Mouse (Mus musculus) liver, embryonic 13.5 days (tissue): ENCODE measurements around the gene Col23a1. TPM values are rescaled to one million over a fixed set of nuclear protein-coding genes. Genes with fewer than 3 reads are reported as not detected.
A peak's percentile ranks its signal among the peaks of the same experiment; 100 is the strongest.

Experiments used
- ATAC-seq: fragments of 200-750 bp; cut with Nextera tagmentation; 2 replicates; pipeline ENCODE4 v1.8.0; 2017; ENCODE audit warnings: low read depth, mild to moderate bottlenecking, moderate number of reproducible peaks, moderate library complexity
- DNase-seq: peaks from one replicate; pipeline ENCODE4 v3.0.0; 2022
- H3K27ac ChIP-seq: fragments of 300-500 bp; sonication (generic); 2 replicates; pipeline ENCODE4 v1.5.1; 2015; ENCODE audit warnings: moderate library complexity, mild to moderate bottlenecking, inconsistent platforms
- H3K27me3 ChIP-seq: fragments of 300-500 bp; sonication (generic); 2 replicates; pipeline ENCODE4 v1.6.1; 2015; ENCODE audit warnings: mild to moderate bottlenecking, inconsistent platforms
- H3K36me3 ChIP-seq: fragments of 300-500 bp; sonication (generic); 2 replicates; pipeline ENCODE4 v1.6.1; 2015; ENCODE audit warnings: mild to moderate bottlenecking, inconsistent platforms
- H3K4me1 ChIP-seq: fragments of 300-500 bp; sonication (generic); replicated peaks from 2 replicates; pipeline ENCODE4 v1.6.1; 2015; ENCODE audit warnings: inconsistent platforms
- H3K4me2 ChIP-seq: fragments of 300-500 bp; sonication (generic); 2 replicates; pipeline ENCODE4 v1.6.1; 2015; ENCODE audit warnings: inconsistent platforms, mild to moderate bottlenecking, moderate library complexity
- H3K4me3 ChIP-seq: fragments of 300-500 bp; sonication (generic); replicated peaks from 2 replicates; pipeline ENCODE4 v1.5.1; 2015; ENCODE audit warnings: mild to moderate bottlenecking, inconsistent platforms
- H3K9ac ChIP-seq: fragments of 300-500 bp; sonication (generic); 2 replicates; pipeline ENCODE4 v1.6.1; 2015; ENCODE audit warnings: mild to moderate bottlenecking, inconsistent platforms
- H3K9me3 ChIP-seq: fragments of 300-500 bp; sonication (generic); replicated peaks from 2 replicates; pipeline ENCODE4 v1.6.1; 2016; ENCODE audit warnings: inconsistent platforms
- WGBS: fragments of 180-500 bp; shearing (Covaris S2); methylation state at CpG from one replicate; pipeline ENCODE4 v1.1.7; 2015; ENCODE audit not compliant: insufficient replicate concordance; 5-methylcytosine and 5-hydroxymethylcytosine counted together
- polyA plus RNA-seq: library from polyadenylated mRNA; unstranded; fragments of >200 nt; fragmentation: Nextera tagmentation; extraction: Ambion mirVana; gene quantifications from 2 replicates; pipeline ENCODE4 v1.2.1, GENCODE M21; 2015

The Col23a1 gene
- polyA plus RNA-seq, 1 experiment from 2014 or later: 0.30 TPM

DNA sequence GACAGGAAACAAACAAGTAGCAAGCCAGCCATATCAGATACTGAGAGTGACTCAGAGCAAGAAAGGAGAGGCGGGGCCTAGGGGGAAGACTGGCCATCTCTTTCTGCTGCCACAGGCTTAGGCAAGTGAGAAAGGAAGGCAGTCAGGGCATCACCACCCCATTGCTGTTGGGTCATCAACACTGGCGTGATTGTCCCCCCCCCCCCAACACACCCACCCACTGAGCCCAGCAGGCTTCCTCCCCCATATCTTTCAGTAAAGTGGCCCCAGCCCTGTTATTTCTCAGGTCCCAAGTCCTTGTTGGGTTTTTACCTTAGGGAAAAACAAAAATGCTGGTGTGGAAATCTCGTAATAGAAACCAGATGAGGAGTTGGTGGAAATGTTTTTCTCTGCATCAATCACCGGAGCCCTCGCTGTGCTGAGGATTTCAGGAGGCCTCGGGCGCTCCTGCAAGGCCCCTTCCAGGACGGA lies 195.4 kb downstream of the Col23a1 start:
- WGBS: 56% methylated on average over 8 of the region's 8 CpGs
- H3K4me2 ChIP-seq: no peak overlapping the region
- H3K36me3 ChIP-seq: no peaks in the 10 kb centered on the region
- H3K4me1 ChIP-seq: no peaks in the 10 kb centered on the region
- H3K9ac ChIP-seq: no peak overlapping the region
- DNase-seq: no peak
- no peak overlapping the region for H3K27ac ChIP-seq
- no peak for ATAC-seq
- H3K27me3 ChIP-seq: no peaks in the 10 kb centered on the region
- no peaks in the 10 kb centered on the region for H3K9me3 ChIP-seq
- no peak overlapping the region for H3K4me3 ChIP-seq

DNA sequence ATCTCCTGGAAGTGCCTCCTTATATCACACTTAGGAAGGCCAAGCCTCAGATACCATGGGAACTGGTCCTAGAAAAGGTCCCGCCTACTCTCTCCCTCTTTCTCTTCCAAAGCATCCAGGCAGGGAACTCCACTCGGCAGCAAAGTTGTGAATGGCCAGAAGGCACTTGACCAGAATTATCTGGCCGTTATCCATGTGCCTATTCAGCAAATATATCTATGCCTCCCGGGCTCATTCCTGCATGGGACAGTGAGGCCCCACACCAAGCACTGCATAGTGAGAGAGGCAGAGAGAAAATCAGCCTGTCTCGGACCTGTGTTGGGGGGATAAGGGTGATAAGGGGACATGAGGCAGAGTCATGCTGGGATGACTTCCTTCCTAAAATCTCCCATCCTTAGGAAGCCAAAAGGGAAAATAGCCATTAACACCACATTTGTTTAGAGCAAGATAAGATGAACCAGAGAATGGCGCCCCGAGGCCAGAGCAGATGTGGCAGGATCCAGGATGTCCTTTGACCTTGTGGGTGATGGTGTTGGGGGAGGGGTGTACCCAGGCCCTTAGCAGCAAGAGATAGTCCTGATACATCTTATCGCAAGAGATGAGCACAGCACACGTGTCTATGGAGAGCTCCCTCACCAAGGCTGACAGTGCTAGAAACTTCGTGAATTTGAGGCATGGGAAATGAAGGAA lies 196.2 kb downstream of the Col23a1 start:
- WGBS: 34% methylated on average over 10 of the region's 10 CpGs
- Histone ChIP-seq H3K27me3 (no peaks in the 10 kb centered on the region), H3K4me3 (no peak overlapping the region), H3K27ac (no peak overlapping the region), H3K36me3 (no peaks in the 10 kb centered on the region), H3K4me2 (no peak overlapping the region), H3K4me1 (no peaks in the 10 kb centered on the region), H3K9me3 (no peaks in the 10 kb centered on the region), H3K9ac (no peak overlapping the region)
- no peak for ATAC-seq
- no peak for DNase-seq

DNA sequence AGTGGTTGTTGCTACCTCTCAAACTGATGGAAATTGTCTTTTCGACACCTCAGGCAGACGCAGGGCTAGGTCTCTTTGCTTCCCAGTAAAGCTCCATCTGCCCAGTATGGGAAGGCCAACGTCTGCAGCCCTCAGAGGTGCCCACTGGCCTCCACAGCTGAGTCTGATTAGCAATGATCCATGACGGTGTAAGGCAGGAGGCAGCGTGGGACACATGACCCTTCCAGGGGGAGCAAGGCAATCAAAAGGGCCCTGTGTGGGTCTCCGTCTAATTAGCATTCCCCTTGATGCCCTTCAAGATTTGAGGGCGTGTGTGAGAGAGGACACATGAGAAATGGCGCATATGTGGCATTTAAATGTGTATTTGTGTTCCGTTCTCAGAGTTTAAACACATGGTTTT lies 199.1 kb downstream of the Col23a1 start:
- no peak overlapping the region for H3K9ac ChIP-seq
- DNase-seq: no peak
- 60% methylated on average over 9 of the region's 9 CpGs for WGBS
- H3K4me3 ChIP-seq: no peak overlapping the region
- peaks cover 6% of the 10 kb centered on the region for H3K4me1 ChIP-seq
- no peak overlapping the region for H3K27ac ChIP-seq
- H3K27me3 ChIP-seq: no peaks in the 10 kb centered on the region
- no peaks in the 10 kb centered on the region for H3K9me3 ChIP-seq
- H3K4me2 ChIP-seq: no peak overlapping the region
- no peaks in the 10 kb centered on the region for H3K36me3 ChIP-seq
- ATAC-seq: no peak

DNA sequence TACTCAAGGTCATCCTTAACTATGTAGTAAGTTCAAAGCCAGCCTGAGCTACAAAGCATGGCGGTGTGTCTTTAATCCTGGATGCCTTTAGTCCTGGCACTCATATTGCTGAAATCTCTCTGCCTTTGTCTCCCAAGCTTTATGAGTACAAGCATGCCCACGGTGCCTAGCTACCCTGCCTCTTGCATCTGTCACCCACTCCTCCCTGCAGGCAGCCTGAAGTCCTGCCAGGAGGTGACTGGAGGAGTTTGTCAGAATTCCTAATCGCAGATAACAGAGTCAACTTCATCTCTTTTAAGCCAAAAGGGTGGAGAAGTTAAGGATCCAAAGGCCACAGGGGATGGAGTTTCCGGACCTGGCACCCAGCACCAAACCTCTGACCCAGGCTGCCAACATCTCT lies 203.7 kb downstream of the Col23a1 start:
- H3K9ac ChIP-seq: no peak overlapping the region
- no peaks in the 10 kb centered on the region for H3K27me3 ChIP-seq
- H3K9me3 ChIP-seq: no peaks in the 10 kb centered on the region
- 63% methylated on average over 4 of the region's 4 CpGs for WGBS
- DNase-seq: no peak
- no peak overlapping the region for H3K27ac ChIP-seq
- no peaks in the 10 kb centered on the region for H3K36me3 ChIP-seq
- H3K4me3 ChIP-seq: no peak overlapping the region
- no peak for ATAC-seq
- peaks cover 16% of the 10 kb centered on the region for H3K4me1 ChIP-seq
- H3K4me2 ChIP-seq: peak overlapping the region; percentile 24; the same call in 1 of the 2 replicates

- Histone ChIP-seq H3K4me1 (peaks cover 16% of the 10 kb centered on the region), H3K4me3 (no peak overlapping the region), H3K4me2 (peak overlapping the region; percentile 24; the same call in 1 of the 2 replicates), H3K36me3 (no peaks in the 10 kb centered on the region), H3K27ac (no peak overlapping the region; the same call in 1 of the 2 replicates), H3K9me3 (no peaks in the 10 kb centered on the region), H3K27me3 (no peaks in the 10 kb centered on the region), H3K9ac (no peak overlapping the region)
- ATAC-seq: 0 out of 2 replicates have a peak, but pooled peaks have one; percentile 36
- WGBS: 47% methylated on average over 5 of the region's 5 CpGs
- DNase-seq: no peak
Observed at GRCm38 (mm10) chr11:51494178-51494577, 204.5 kb downstream of the Col23a1 start.

DNA sequence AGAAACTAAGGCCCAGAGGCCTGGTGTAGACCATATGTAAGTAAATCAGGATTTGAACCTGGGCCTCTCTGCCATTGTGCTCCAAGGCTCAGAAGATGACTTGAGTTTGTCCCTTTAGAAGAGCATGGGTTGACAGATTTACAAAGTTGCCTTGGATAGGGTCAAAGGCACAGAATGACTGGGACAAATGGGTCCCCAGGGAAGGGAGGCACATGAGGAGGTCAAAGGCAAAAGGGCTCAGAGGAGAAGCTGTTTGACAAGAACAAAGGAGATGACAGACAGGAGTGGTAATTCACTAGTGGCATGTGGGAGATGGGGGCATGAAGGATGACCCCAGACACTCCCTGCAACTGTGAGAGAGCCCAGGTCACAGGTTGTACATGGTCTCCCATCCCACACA lies 210.1 kb downstream of the Col23a1 start:
- ATAC-seq: no peak

DNA sequence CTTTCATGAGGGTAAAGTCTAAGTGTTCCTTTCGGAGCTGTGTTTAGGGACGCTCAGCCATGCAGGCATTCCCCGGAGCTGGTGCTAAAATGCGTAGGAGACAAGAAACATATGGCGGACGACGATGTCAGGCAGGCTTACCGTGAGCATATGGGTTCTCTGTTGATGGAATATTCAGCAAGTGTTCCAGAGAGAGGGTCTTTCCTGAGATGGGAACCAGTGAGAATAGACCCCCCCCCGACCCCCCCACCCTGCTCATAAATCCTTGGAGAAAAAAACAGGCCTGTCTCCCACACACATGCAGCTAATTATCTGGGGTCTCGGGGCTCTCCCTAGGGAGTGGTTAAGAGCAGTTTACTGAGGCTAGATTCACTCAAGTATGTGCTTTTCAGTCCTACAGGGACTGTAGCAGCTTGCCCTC lies 212.7 kb downstream of the Col23a1 start:
- H3K4me1 ChIP-seq: no peaks in the 10 kb centered on the region
- no peaks in the 10 kb centered on the region for H3K36me3 ChIP-seq
- 72% methylated on average over 10 of the region's 10 CpGs for WGBS
- no peak overlapping the region for H3K27ac ChIP-seq
- no peak overlapping the region for H3K4me2 ChIP-seq
- H3K9ac ChIP-seq: no peak overlapping the region
- no peaks in the 10 kb centered on the region for H3K9me3 ChIP-seq
- H3K27me3 ChIP-seq: no peaks in the 10 kb centered on the region
- no peak overlapping the region for H3K4me3 ChIP-seq
- DNase-seq (no peak), ATAC-seq (no peak)

More for the DNA sequence above, 210.1 kb downstream of the Col23a1 start:
- Histone ChIP-seq H3K36me3 (no peaks in the 10 kb centered on the region), H3K27ac (no peak overlapping the region), H3K4me1 (peaks cover under 1% of the 10 kb centered on the region; the same call in 1 of the 2 replicates), H3K4me3 (no peak overlapping the region), H3K27me3 (no peaks in the 10 kb centered on the region), H3K9ac (no peak overlapping the region), H3K9me3 (no peaks in the 10 kb centered on the region), H3K4me2 (no peak overlapping the region)
- DNase-seq: no peak

- Histone ChIP-seq H3K4me1 (no peaks in the 10 kb centered on the region), H3K27me3 (no peaks in the 10 kb centered on the region), H3K4me3 (no peak overlapping the region), H3K27ac (no peak overlapping the region), H3K9ac (no peak overlapping the region), H3K36me3 (no peaks in the 10 kb centered on the region), H3K4me2 (no peak overlapping the region), H3K9me3 (no peaks in the 10 kb centered on the region)
- DNase-seq (no peak), ATAC-seq (no peak)
- 52% methylated on average over 3 of the region's 3 CpGs for WGBS
Observed at GRCm38 (mm10) chr11:51504946-51505345, 215.2 kb downstream of the Col23a1 start.

- Histone ChIP-seq H3K27ac (no peak overlapping the region), H3K4me1 (no peaks in the 10 kb centered on the region), H3K36me3 (no peaks in the 10 kb centered on the region), H3K4me3 (no peak overlapping the region), H3K4me2 (no peak overlapping the region), H3K27me3 (no peaks in the 10 kb centered on the region), H3K9ac (no peak overlapping the region), H3K9me3 (no peaks in the 10 kb centered on the region)
- 45% methylated on average over 6 of the region's 6 CpGs for WGBS
- ATAC-seq: no peak
- DNase-seq: no peak
Observed at GRCm38 (mm10) chr11:51508053-51508452, 218.3 kb downstream of the Col23a1 start.

- Histone ChIP-seq H3K27me3 (no peaks in the 10 kb centered on the region), H3K9ac (no peak overlapping the region), H3K4me1 (no peaks in the 10 kb centered on the region), H3K4me2 (no peak overlapping the region), H3K36me3 (no peaks in the 10 kb centered on the region), H3K9me3 (no peaks in the 10 kb centered on the region), H3K4me3 (no peak overlapping the region), H3K27ac (no peak overlapping the region)
- WGBS: 69% methylated on average over 5 of the region's 5 CpGs
- no peak for DNase-seq
- ATAC-seq: no peak
Observed at GRCm38 (mm10) chr11:51509211-51509610, 219.5 kb downstream of the Col23a1 start.

GRCm38 (mm10) chr11:51513019-51513418 lies 223.3 kb downstream of the Col23a1 start:
- no peak overlapping the region for H3K27ac ChIP-seq
- H3K9me3 ChIP-seq: no peaks in the 10 kb centered on the region
- no peaks in the 10 kb centered on the region for H3K36me3 ChIP-seq
- H3K4me1 ChIP-seq: no peaks in the 10 kb centered on the region
- ATAC-seq: no peak
- H3K4me3 ChIP-seq: no peak overlapping the region
- DNase-seq: no peak
- no peak overlapping the region for H3K9ac ChIP-seq
- no peaks in the 10 kb centered on the region for H3K27me3 ChIP-seq
- no peak overlapping the region for H3K4me2 ChIP-seq
- 32% methylated on average over 6 of the region's 6 CpGs for WGBS

GRCm38 (mm10) chr11:51515346-51515745 lies 225.6 kb downstream of the Col23a1 start:
- H3K4me1 ChIP-seq: no peaks in the 10 kb centered on the region
- no peaks in the 10 kb centered on the region for H3K9me3 ChIP-seq
- H3K36me3 ChIP-seq: no peaks in the 10 kb centered on the region
- H3K9ac ChIP-seq: no peak overlapping the region
- H3K27ac ChIP-seq: no peak overlapping the region
- H3K27me3 ChIP-seq: no peaks in the 10 kb centered on the region
- DNase-seq (no peak), ATAC-seq (no peak)
- H3K4me3 ChIP-seq: no peak overlapping the region
- no peak overlapping the region for H3K4me2 ChIP-seq
- 70% methylated on average over 11 of the region's 11 CpGs for WGBS
